Mouse (Mus musculus) layer of hippocampus, postnatal 14 days (tissue): Measurements from ENCODE around the gene Rhbdf2. TPM values are rescaled to one million over a fixed set of nuclear protein-coding genes. Genes with fewer than 3 reads are reported as not detected.
"Not testable (repeated sequence)": the region's sequence is repeated elsewhere in the genome, so short reads cannot be mapped to it uniquely, and the experiment has no call there.

Source experiments
- DNase-seq, 2 experiments: peaks; one replicate each; pipeline ENCODE4 v3.0.0; 2021 to 2022; ENCODE audit warnings: low spot score in 2 of 2, mixed read lengths in 1 of 2
- total RNA-seq, 2 experiments: library from RNA; stranded (reverse); gene quantifications; 2 replicates each; pipeline ENCODE4 v1.2.3; 2021

The Rhbdf2 gene
- total RNA-seq, 2 experiments from 2014 or later: 1.6 to 1.7 TPM

GRCm38 (mm10) chr11:116644225-116645112 lies 17.6 kb upstream of the Rhbdf2 start:
- no peak for DNase-seq

- DNase-seq: no peak
Observed at GRCm38 (mm10) chr11:116643579-116644224, 16.9 kb upstream of the Rhbdf2 start.

- peak; percentile 91 to 93 for DNase-seq
Observed at GRCm38 (mm10) chr11:116642681-116643578, 16.1 kb upstream of the Rhbdf2 start.

- DNase-seq: no peak
Observed at GRCm38 (mm10) chr11:116641731-116642130, 14.9 kb upstream of the Rhbdf2 start.

GRCm38 (mm10) chr11:116641168-116641567 lies 14.3 kb upstream of the Rhbdf2 start:
- no peak for DNase-seq

- not testable (repeated sequence) for DNase-seq
Observed at GRCm38 (mm10) chr11:116636607-116637006, 9.8 kb upstream of the Rhbdf2 start.

GRCm38 (mm10) chr11:116632962-116633361 lies 6.1 kb upstream of the Rhbdf2 start:
- DNase-seq: no peak

- no peak for DNase-seq
Observed at GRCm38 (mm10) chr11:116630171-116630965, 3.5 kb upstream of the Rhbdf2 start.

GRCm38 (mm10) chr11:116629472-116629871 lies 2.7 kb upstream of the Rhbdf2 start:
- no peak for DNase-seq

- DNase-seq: peak; percentile 93
Observed at GRCm38 (mm10) chr11:116628712-116629111, 1.9 kb upstream of the Rhbdf2 start.

- no peak for DNase-seq
Observed at GRCm38 (mm10) chr11:116627072-116628020, 527 bp upstream of the Rhbdf2 start.

- DNase-seq: no peak
Observed at GRCm38 (mm10) chr11:116625081-116626000, 1.5 kb downstream of the Rhbdf2 start.

GRCm38 (mm10) chr11:116624131-116624832 lies 2.5 kb downstream of the Rhbdf2 start:
- no peak for DNase-seq

- DNase-seq: no peak
Observed at GRCm38 (mm10) chr11:116623281-116624124, 3.3 kb downstream of the Rhbdf2 start.

GRCm38 (mm10) chr11:116621258-116621704 lies 5.5 kb downstream of the Rhbdf2 start:
- peak in 1 of 2 experiments; percentile 60 for DNase-seq

- DNase-seq: no peak
Observed at GRCm38 (mm10) chr11:116620559-116621253, 6.1 kb downstream of the Rhbdf2 start.
